Mouse (Mus musculus): ENCODE measurements around the gene Pdia3. TPM values are rescaled to one million over a fixed set of nuclear protein-coding genes. Genes with fewer than 3 reads are reported as not detected.

The Pdia3 gene
- polyA plus RNA-seq, 1 experiment, result 223 TPM

- H3K27ac ChIP-seq (ENCODE audit: control insufficient read depth, insufficient read depth, low read depth, low read length), result no peak overlapping the region
- no peak for TF ChIP-seq CTCF (IDR thresholded peaks at IDR 0.05; ENCODE audit: control insufficient read depth, insufficient read depth, insufficient replicate concordance, low read depth, low read length)
- no peak for TF ChIP-seq POLR2A (IDR thresholded peaks at IDR 0.05; ENCODE audit: control insufficient read depth, low read depth, low read length)
- no peaks in the 10 kb centered on the region for H3K36me3 ChIP-seq (ENCODE audit: control insufficient read depth, insufficient read depth, low read length)
- no peaks in the 10 kb centered on the region for H3K4me1 ChIP-seq (ENCODE audit: control insufficient read depth, insufficient read depth, low read length)
- no peak overlapping the region for H3K4me3 ChIP-seq (ENCODE audit: control insufficient read depth, low read depth, low read length)
- H3K27me3 ChIP-seq (ENCODE audit: control insufficient read depth, insufficient read depth, low read length), result no peaks in the 10 kb centered on the region
Measured at GRCm38 (mm10) chr2:121403296-121403695, 10.3 kb upstream of the Pdia3 start.

- Histone ChIP-seq H3K27ac (ENCODE audit: control insufficient read depth, insufficient read depth, low read depth, low read length) (no peak overlapping the region), H3K4me3 (ENCODE audit: control insufficient read depth, low read depth, low read length) (no peak overlapping the region), H3K4me1 (ENCODE audit: control insufficient read depth, insufficient read depth, low read length) (peaks cover 2% of the 10 kb centered on the region), H3K36me3 (ENCODE audit: control insufficient read depth, insufficient read depth, low read length) (peaks cover 6% of the 10 kb centered on the region), H3K27me3 (ENCODE audit: control insufficient read depth, insufficient read depth, low read length) (no peaks in the 10 kb centered on the region)
- TF ChIP-seq CTCF (IDR thresholded peaks at IDR 0.05; ENCODE audit: control insufficient read depth, insufficient read depth, insufficient replicate concordance, low read depth, low read length), result no peak
- no peak for TF ChIP-seq POLR2A (IDR thresholded peaks at IDR 0.05; ENCODE audit: control insufficient read depth, low read depth, low read length)
Measured at GRCm38 (mm10) chr2:121408160-121408559, 5.4 kb upstream of the Pdia3 start.

GRCm38 (mm10) chr2:121412843-121413386, 660 bp upstream of the Pdia3 start:
- peak overlapping the region; percentile 92 for H3K27ac ChIP-seq (ENCODE audit: control insufficient read depth, insufficient read depth, low read depth, low read length)
- H3K4me1 ChIP-seq (ENCODE audit: control insufficient read depth, insufficient read depth, low read length), result peaks cover 4% of the 10 kb centered on the region
- peaks cover 6% of the 10 kb centered on the region for H3K36me3 ChIP-seq (ENCODE audit: control insufficient read depth, insufficient read depth, low read length)
- H3K4me3 ChIP-seq (ENCODE audit: control insufficient read depth, low read depth, low read length), result peak overlapping the region; percentile 97
- TF ChIP-seq CTCF (IDR thresholded peaks at IDR 0.05; ENCODE audit: control insufficient read depth, insufficient read depth, insufficient replicate concordance, low read depth, low read length), result no peak
- no peak for TF ChIP-seq POLR2A (IDR thresholded peaks at IDR 0.05; ENCODE audit: control insufficient read depth, low read depth, low read length)
- no peaks in the 10 kb centered on the region for H3K27me3 ChIP-seq (ENCODE audit: control insufficient read depth, insufficient read depth, low read length)

- TF ChIP-seq CTCF (IDR thresholded peaks at IDR 0.05; ENCODE audit: control insufficient read depth, insufficient read depth, insufficient replicate concordance, low read depth, low read length) (no peak), POLR2A (IDR thresholded peaks at IDR 0.05; ENCODE audit: control insufficient read depth, low read depth, low read length) (no peak)
- Histone ChIP-seq H3K4me1 (ENCODE audit: control insufficient read depth, insufficient read depth, low read length) (peaks cover 4% of the 10 kb centered on the region), H3K4me3 (ENCODE audit: control insufficient read depth, low read depth, low read length) (peak overlapping the region; percentile 97), H3K27ac (ENCODE audit: control insufficient read depth, insufficient read depth, low read depth, low read length) (peak overlapping the region; percentile 97), H3K27me3 (ENCODE audit: control insufficient read depth, insufficient read depth, low read length) (no peaks in the 10 kb centered on the region), H3K36me3 (ENCODE audit: control insufficient read depth, insufficient read depth, low read length) (peaks cover 6% of the 10 kb centered on the region)
Measured at GRCm38 (mm10) chr2:121414139-121414685, 637 bp downstream of the Pdia3 start.

- no peak overlapping the region; the same call in 1 of the 2 replicates for H3K4me3 ChIP-seq (ENCODE audit: control insufficient read depth, low read depth, low read length)
- H3K27ac ChIP-seq (ENCODE audit: control insufficient read depth, insufficient read depth, low read depth, low read length), result no peak overlapping the region
- peaks cover 4% of the 10 kb centered on the region for H3K4me1 ChIP-seq (ENCODE audit: control insufficient read depth, insufficient read depth, low read length)
Measured at GRCm38 (mm10) chr2:121415103-121415502, 1.5 kb downstream of the Pdia3 start.

GRCm38 (mm10) chr2:121415591-121415990, 2.0 kb downstream of the Pdia3 start:
- H3K27ac ChIP-seq (ENCODE audit: control insufficient read depth, insufficient read depth, low read depth, low read length), result no peak overlapping the region
- H3K27me3 ChIP-seq (ENCODE audit: control insufficient read depth, insufficient read depth, low read length), result no peaks in the 10 kb centered on the region
- peaks cover 4% of the 10 kb centered on the region; the same call in 1 of the 2 replicates for H3K36me3 ChIP-seq (ENCODE audit: control insufficient read depth, insufficient read depth, low read length)
- H3K4me1 ChIP-seq (ENCODE audit: control insufficient read depth, insufficient read depth, low read length), result peaks cover 4% of the 10 kb centered on the region; the same call in 1 of the 2 replicates
- TF ChIP-seq CTCF (IDR thresholded peaks at IDR 0.05; ENCODE audit: control insufficient read depth, insufficient read depth, insufficient replicate concordance, low read depth, low read length), result no peak
- TF ChIP-seq POLR2A (IDR thresholded peaks at IDR 0.05; ENCODE audit: control insufficient read depth, low read depth, low read length), result no peak
- no peak overlapping the region for H3K4me3 ChIP-seq (ENCODE audit: control insufficient read depth, low read depth, low read length)

More at GRCm38 (mm10) chr2:121415103-121415502, 1.5 kb downstream of the Pdia3 start:
- H3K27me3 ChIP-seq (ENCODE audit: control insufficient read depth, insufficient read depth, low read length), result no peaks in the 10 kb centered on the region
- H3K36me3 ChIP-seq (ENCODE audit: control insufficient read depth, insufficient read depth, low read length), result peaks cover 6% of the 10 kb centered on the region
- TF ChIP-seq POLR2A (IDR thresholded peaks at IDR 0.05; ENCODE audit: control insufficient read depth, low read depth, low read length) (no peak), CTCF (IDR thresholded peaks at IDR 0.05; ENCODE audit: control insufficient read depth, insufficient read depth, insufficient replicate concordance, low read depth, low read length) (no peak)

- Histone ChIP-seq H3K36me3 (ENCODE audit: control insufficient read depth, insufficient read depth, low read length) (peaks cover 4% of the 10 kb centered on the region; the same call in 1 of the 2 replicates), H3K4me3 (ENCODE audit: control insufficient read depth, low read depth, low read length) (no peak overlapping the region), H3K4me1 (ENCODE audit: control insufficient read depth, insufficient read depth, low read length) (peaks cover 4% of the 10 kb centered on the region; the same call in 1 of the 2 replicates), H3K27me3 (ENCODE audit: control insufficient read depth, insufficient read depth, low read length) (no peaks in the 10 kb centered on the region), H3K27ac (ENCODE audit: control insufficient read depth, insufficient read depth, low read depth, low read length) (no peak overlapping the region)
- TF ChIP-seq CTCF (IDR thresholded peaks at IDR 0.05; ENCODE audit: control insufficient read depth, insufficient read depth, insufficient replicate concordance, low read depth, low read length) (no peak), POLR2A (IDR thresholded peaks at IDR 0.05; ENCODE audit: control insufficient read depth, low read depth, low read length) (no peak)
Measured at GRCm38 (mm10) chr2:121416356-121416755, 2.8 kb downstream of the Pdia3 start.
